Mouse (Mus musculus) right cerebral cortex, postnatal 10 days (tissue): ENCODE data around the gene Wnt3a.

ENCODE experiments used
- DNase-seq, 2 experiments: peaks; one replicate each; pipeline ENCODE4 v3.0.0; 2021; ENCODE audit warnings: low spot score in 2 of 2

Gene Wnt3a

GRCm38 (mm10) chr11:59263870-59264563, 26.5 kb downstream of the Wnt3a start:
- DNase-seq, result peak; percentile 73 to 76

GRCm38 (mm10) chr11:59262308-59262707, 28.2 kb downstream of the Wnt3a start:
- no peak for DNase-seq

GRCm38 (mm10) chr11:59260706-59261493, 29.7 kb downstream of the Wnt3a start:
- DNase-seq, result no peak

GRCm38 (mm10) chr11:59259647-59260046, 30.9 kb downstream of the Wnt3a start:
- DNase-seq, result no peak

- no peak for DNase-seq
Measured at GRCm38 (mm10) chr11:59248101-59248500, 42.5 kb downstream of the Wnt3a start.

GRCm38 (mm10) chr11:59243856-59244255, 46.7 kb downstream of the Wnt3a start:
- DNase-seq, result no peak

GRCm38 (mm10) chr11:59241841-59242240, 48.7 kb downstream of the Wnt3a start:
- DNase-seq, result no peak

GRCm38 (mm10) chr11:59239796-59240195, 50.8 kb downstream of the Wnt3a start:
- no peak for DNase-seq

GRCm38 (mm10) chr11:59239428-59239785, 51.1 kb downstream of the Wnt3a start:
- DNase-seq, result no peak

- DNase-seq, result peak; percentile 69 to 73
Measured at GRCm38 (mm10) chr11:59238525-59239427, 51.8 kb downstream of the Wnt3a start.

- no peak for DNase-seq
Measured at GRCm38 (mm10) chr11:59232797-59233196, 57.8 kb downstream of the Wnt3a start.

GRCm38 (mm10) chr11:59230144-59230760, 60.3 kb downstream of the Wnt3a start:
- peak; percentile 67 to 74 for DNase-seq

- peak; percentile 97 for DNase-seq
Measured at GRCm38 (mm10) chr11:59228122-59228953, 62.2 kb downstream of the Wnt3a start, which contains the start of gene Arf1. Gene Arf1, minus strand, starts transcription at chr11:59228270.

- DNase-seq, result peak; percentile 55 to 69
Measured at GRCm38 (mm10) chr11:59227604-59228121, 62.9 kb downstream of the Wnt3a start.

GRCm38 (mm10) chr11:59226787-59227603, 63.6 kb downstream of the Wnt3a start:
- no peak for DNase-seq

- no peak for DNase-seq
Measured at GRCm38 (mm10) chr11:59226251-59226650, 64.3 kb downstream of the Wnt3a start.

- DNase-seq, result no peak
Measured at GRCm38 (mm10) chr11:59225167-59225566, 65.4 kb downstream of the Wnt3a start.

- no peak for DNase-seq
Measured at GRCm38 (mm10) chr11:59224470-59224869, 66.1 kb downstream of the Wnt3a start.

- DNase-seq, result no peak
Measured at GRCm38 (mm10) chr11:59224025-59224424, 66.5 kb downstream of the Wnt3a start.

- no peak for DNase-seq
Measured at GRCm38 (mm10) chr11:59222306-59222705, 68.2 kb downstream of the Wnt3a start.
